In genomic region chr17:56373136-56374034, GRCm38 (mm10) we compare ENCODE assay signal across 10 mouse cellular contexts. TPM values are rescaled to one million over a fixed set of nuclear protein-coding genes. Genes with fewer than 3 reads are reported as not detected.
DNase-seq lines count a peak whose midpoint lies in the region; ATAC-seq and TF ChIP-seq lines count a peak whose summit lies in the region.
"Had no signal": no experiment of that assay in that cellular context is flagged by ENCODE, and none has a peak within 500 bp of the region (broad histone marks: within the 10 kb centered on the region; RNA-seq: fewer than 3 reads in every experiment).

No protein-coding gene starts in this region.

- no peaks in the 10 kb centered on the region for H3K9me3 ChIP-seq in hindbrain, embryonic 13.5 days
- H3K9me3 ChIP-seq in neural tube, embryonic 15.5 days (replicated peaks), result no peaks in the 10 kb centered on the region

- H3K4me1 ChIP-seq in cerebellum, adult 2 months (ENCODE audit: control insufficient read depth, insufficient read depth, low read length), result peaks cover 58% of the 10 kb centered on the region
- H3K4me1 ChIP-seq in hindbrain, embryonic 13.5 days (replicated peaks), result peaks cover 58% of the 10 kb centered on the region
- H3K4me1 ChIP-seq in neural tube, embryonic 15.5 days, result peaks cover 54% of the 10 kb centered on the region

- no peak overlapping the region for H3K4me3 ChIP-seq in cerebellum, adult 2 months (replicated peaks; ENCODE audit: insufficient read depth, low read depth, low read length)
- no peak overlapping the region for H3K4me3 ChIP-seq in hindbrain, embryonic 13.5 days
- no peak overlapping the region for H3K4me3 ChIP-seq in neural tube, embryonic 15.5 days (replicated peaks)

- H3K27ac ChIP-seq in cerebellum, adult 2 months (ENCODE audit: insufficient read depth, low read length), result peak overlapping the region; percentile 39
- peak overlapping the region; percentile 87 for H3K27ac ChIP-seq in hindbrain, embryonic 13.5 days
- H3K27ac ChIP-seq in neural tube, embryonic 15.5 days (replicated peaks), result peak overlapping the region; percentile 58
- H3K27ac ChIP-seq: kidney, postnatal 0 days had no signal

- TF ChIP-seq CTCF in cerebellum, adult 2 months (IDR thresholded peaks at IDR 0.05; ENCODE audit: borderline replicate concordance, insufficient read depth, low read depth, low read length), result no peak

- H3K9ac ChIP-seq in hindbrain, embryonic 13.5 days, result 0 out of 2 replicates have a peak overlapping the region, but pooled peaks have one; percentile 6
- no peak overlapping the region for H3K9ac ChIP-seq in neural tube, embryonic 15.5 days (replicated peaks)

- H3K4me2 ChIP-seq in hindbrain, embryonic 13.5 days, result no peak overlapping the region
- H3K4me2 ChIP-seq in neural tube, embryonic 15.5 days, result no peak overlapping the region

- peaks cover 93% of the 10 kb centered on the region for H3K36me3 ChIP-seq in hindbrain, embryonic 13.5 days
- H3K36me3 ChIP-seq in neural tube, embryonic 15.5 days, result peaks cover 77% of the 10 kb centered on the region

- ATAC-seq in hindbrain, embryonic 13.5 days (ENCODE audit: low FRiP score), result peak; percentile 25
- ATAC-seq in neural tube, embryonic 15.5 days (ENCODE audit: low FRiP score), result no peak
- no peak for ATAC-seq in inflammation-experienced regulatory T-cells, adult 6 months

- 28% methylated on average over 17 of the region's 17 CpGs for WGBS in cerebellum, adult 2 months
- WGBS in hindbrain, embryonic 13.5 days, result 49% methylated on average over 17 of the region's 17 CpGs
- WGBS in neural tube, embryonic 15.5 days, result 44% methylated on average over 17 of the region's 17 CpGs

- H3K27me3 ChIP-seq in cerebellum, adult 2 months (ENCODE audit: control insufficient read depth, insufficient read depth, low read length), result no peaks in the 10 kb centered on the region
- H3K27me3 ChIP-seq in hindbrain, embryonic 13.5 days, result no peaks in the 10 kb centered on the region
- H3K27me3 ChIP-seq in neural tube, embryonic 15.5 days (replicated peaks), result no peaks in the 10 kb centered on the region

- DNase-seq in cerebellum, adult 2 months, result no peak
- DNase-seq in cerebellum, adult 9-11 months, result no peak
- peak; percentile 25 for DNase-seq in lung, postnatal 10 days
- DNase-seq in lung, postnatal 25 days (ENCODE audit: low spot score), result no peak
- no peak for DNase-seq in embryo, embryonic 11 days
- DNase-seq: adrenal gland, adult 8-10 months had no signal

- no peak for TF ChIP-seq POLR2A in cerebellum, adult 2 months (IDR thresholded peaks at IDR 0.05; ENCODE audit: borderline replicate concordance, insufficient read depth, low read length)

RNA-seq across cellular contexts. Expression of gene Kdm4b, which starts 47.5 kb away (rescaled TPM):
- polyA plus RNA-seq in cerebellum, adult 2 months (2012; rRNA removed), result 45.8 and 50.9 TPM in 2 replicates
- 66.0 and 66.7 TPM in 2 replicates for polyA plus RNA-seq in hindbrain, embryonic 13.5 days (2015; fragmentation: Nextera tagmentation; extraction: Ambion mirVana)
- polyA plus RNA-seq in neural tube, embryonic 15.5 days (2015; fragmentation: Nextera tagmentation; extraction: Ambion mirVana), result 59.1 and 65.2 TPM in 2 replicates
- 1 to 10 TPM; 3.2 to 8.4 (median 8.0) TPM for polyA plus RNA-seq in inflammation-experienced regulatory T-cells, adult 6 months (2017; shearing (Covaris generic))
